Mouse (Mus musculus) myocyte (in vitro differentiated cells): ENCODE data around the gene Plpp1. TPM values are rescaled to one million over a fixed set of nuclear protein-coding genes. Genes with fewer than 3 reads are reported as not detected.

Experiments
- H3K27me3 ChIP-seq: one replicate; pipeline ENCODE4 v1.6.1; 2011; ENCODE audit not compliant: control insufficient read depth, insufficient read depth, insufficient read length
- H3K36me3 ChIP-seq: one replicate; pipeline ENCODE4 v1.6.1; 2011; ENCODE audit not compliant: control insufficient read depth, insufficient read depth
- H3K4me2 ChIP-seq: one replicate; pipeline ENCODE4 v1.6.1; 2011; ENCODE audit warnings: low read depth, control low read depth
- H3K4me3 ChIP-seq: one replicate; pipeline ENCODE4 v1.5.1; 2011; ENCODE audit warnings: mild to moderate bottlenecking, control low read depth, moderate library complexity
- H3K79me2 ChIP-seq: one replicate; pipeline ENCODE4 v1.6.1; 2011; ENCODE audit not compliant: control insufficient read depth, insufficient read depth
- H3ac ChIP-seq: one replicate; pipeline ENCODE4 v1.6.1; 2011; ENCODE audit not compliant: control insufficient read depth, insufficient read length
- CEBPB ChIP-seq: IDR thresholded peaks from 2 replicates; pipeline ENCODE4 v1.6.1; 2011; ENCODE audit warnings: mild to moderate bottlenecking, moderate library complexity; ENCODE audit not compliant: poor library complexity, insufficient read depth, severe bottlenecking
- E2F4 ChIP-seq: IDR thresholded peaks from one replicate; pipeline ENCODE4 v1.6.1; 2011; ENCODE audit warnings: mild to moderate bottlenecking, control low read depth, moderate library complexity; ENCODE audit not compliant: insufficient read depth
- MAX ChIP-seq: IDR thresholded peaks from one replicate; pipeline ENCODE4 v1.6.1; 2011; ENCODE audit warnings: low read depth, mild to moderate bottlenecking, control low read depth
- MYOG ChIP-seq, 3 experiments: IDR thresholded peaks; one replicate each; pipeline ENCODE4 v1.6.1; 2011; ENCODE audit warnings: control low read depth in 2 of 3, low read depth in 2 of 3, mild to moderate bottlenecking in 2 of 3; ENCODE audit not compliant: insufficient read length in 2 of 3, control insufficient read depth in 1 of 3, insufficient read depth in 1 of 3
- POLR2A ChIP-seq: IDR thresholded peaks from one replicate; pipeline ENCODE4 v1.6.1; 2011; ENCODE audit warnings: low read depth, mild to moderate bottlenecking, control low read depth, moderate library complexity; ENCODE audit not compliant: insufficient read length
- POLR2AphosphoS2 ChIP-seq: IDR thresholded peaks from one replicate; pipeline ENCODE4 v1.6.1; 2011; ENCODE audit warnings: low read depth, control low read depth; ENCODE audit not compliant: insufficient read length
- REST ChIP-seq: IDR thresholded peaks from one replicate; pipeline ENCODE4 v1.6.1; 2011; ENCODE audit warnings: mild to moderate bottlenecking, control low read depth, moderate library complexity; ENCODE audit not compliant: insufficient read depth, insufficient read length
- SRF ChIP-seq: IDR thresholded peaks from one replicate; pipeline ENCODE4 v1.6.1; 2011; ENCODE audit warnings: low read depth; ENCODE audit not compliant: control insufficient read depth, insufficient read length
- TCF3 ChIP-seq: IDR thresholded peaks from one replicate; pipeline ENCODE4 v1.6.1; 2011; ENCODE audit warnings: low read depth, control low read depth; ENCODE audit not compliant: insufficient read length
- USF1 ChIP-seq: IDR thresholded peaks from one replicate; pipeline ENCODE4 v1.6.1; 2011; ENCODE audit warnings: low read depth, mild to moderate bottlenecking, control low read depth, moderate library complexity
- polyA plus RNA-seq: library from polyadenylated mRNA; unstranded; fragments of >200 nt; fragmentation: generic; extraction: Trizol; gene quantifications from one replicate; pipeline ENCODE4 v1.2.1, GENCODE M21; 2012; ENCODE audit warnings: missing spikeins

The Plpp1 gene
- polyA plus RNA-seq, 1 experiment, result 133 TPM

DNA sequence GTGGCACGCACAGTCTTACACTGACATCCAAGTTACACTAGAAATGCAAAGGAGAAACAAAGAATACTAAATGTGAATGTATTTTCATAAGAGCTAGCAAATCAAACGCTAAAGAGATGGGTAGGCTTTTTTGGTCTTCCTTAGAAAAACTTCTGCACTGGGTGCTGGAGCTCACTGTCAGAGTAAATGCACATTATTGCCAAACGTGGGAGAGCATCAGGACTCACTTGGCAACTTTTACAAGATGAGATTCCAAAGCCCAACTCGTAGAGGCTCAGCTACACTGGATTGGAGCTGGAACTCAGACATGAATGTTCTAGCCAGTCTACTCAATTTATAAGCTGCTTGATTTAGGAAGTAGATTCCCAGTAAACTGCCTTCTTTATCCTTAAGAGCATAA is 109.8 kb downstream of the Plpp1 start:
- Histone ChIP-seq H3K27me3 (no peaks in the 10 kb centered on the region), H3K36me3 (peaks cover 75% of the 10 kb centered on the region), H3K4me2 (no peak overlapping the region), H3K4me3 (no peak overlapping the region), H3K79me2 (no peaks in the 10 kb centered on the region), H3ac (no peak overlapping the region)
- TF ChIP-seq MAX, result no peak
- no peak for TF ChIP-seq E2F4
- no peak for TF ChIP-seq USF1
- TF ChIP-seq POLR2AphosphoS2, result no peak
- TF ChIP-seq REST, result no peak
- no peak for TF ChIP-seq MYOG (IDR thresholded peaks at IDR 0.05; ENCODE audit: control insufficient read depth in 1 of 3, insufficient read depth in 1 of 3, insufficient read length in 2 of 3, low read depth in 2 of 3)
- no peak for TF ChIP-seq TCF3
- TF ChIP-seq CEBPB, result no peak
- no peak for TF ChIP-seq SRF
- no peak for TF ChIP-seq POLR2A

Other genes with a start within 250 kb of the Plpp1 start
- not detected for gene Il31ra, start 206.4 kb upstream of the Plpp1 start, polyA plus RNA-seq
- not detected for gene Ddx4, start 148.3 kb upstream of the Plpp1 start, polyA plus RNA-seq
- gene Slc38a9, start 140.0 kb upstream of the Plpp1 start, polyA plus RNA-seq, result 3.7 TPM
- gene Mtrex, start 126.6 kb downstream of the Plpp1 start, polyA plus RNA-seq, result 12.6 TPM
- gene Dhx29, start 126.7 kb downstream of the Plpp1 start, polyA plus RNA-seq, result 10.4 TPM
- gene Ccno, start 187.0 kb downstream of the Plpp1 start, polyA plus RNA-seq, result 1.4 TPM
- not detected for gene Mcidas, start 193.1 kb downstream of the Plpp1 start, polyA plus RNA-seq
- gene Cdc20b, start 234.3 kb downstream of the Plpp1 start, polyA plus RNA-seq, result not detected
- 68.8 TPM for gene Gpx8, start 245.6 kb downstream of the Plpp1 start, polyA plus RNA-seq